Mouse (Mus musculus) kidney, adult 8-10 months (tissue): Measurements from ENCODE around the gene 4933430I17Rik.
"Not testable (repeated sequence)": the region's sequence is repeated elsewhere in the genome, so short reads cannot be mapped to it uniquely, and the experiment has no call there.

Experiments
- DNase-seq, 2 experiments: peaks; one replicate each; pipeline ENCODE4 v3.0.0; 2022

Gene 4933430I17Rik

GRCm38 (mm10) chr4:62557436-62557835, 32.3 kb downstream of the 4933430I17Rik start:
- DNase-seq = no peak

GRCm38 (mm10) chr4:62559797-62560329, 34.7 kb downstream of the 4933430I17Rik start, which contains the start of gene Rgs3:
Rgs3 (plus strand) TSS chr4:62559847.
- no peak for DNase-seq

GRCm38 (mm10) chr4:62560963-62561629, 35.9 kb downstream of the 4933430I17Rik start:
- peak; percentile 63 to 77 for DNase-seq

- DNase-seq = no peak
Measured at GRCm38 (mm10) chr4:62561630-62562001, 36.4 kb downstream of the 4933430I17Rik start.

- no peak for DNase-seq
Measured at GRCm38 (mm10) chr4:62562006-62562405, 36.8 kb downstream of the 4933430I17Rik start.

- no peak for DNase-seq
Measured at GRCm38 (mm10) chr4:62566530-62566929, 41.4 kb downstream of the 4933430I17Rik start.

GRCm38 (mm10) chr4:62567696-62568095, 42.5 kb downstream of the 4933430I17Rik start:
- no peak for DNase-seq

- DNase-seq = no peak
Measured at GRCm38 (mm10) chr4:62568359-62568758, 43.2 kb downstream of the 4933430I17Rik start.

GRCm38 (mm10) chr4:62569603-62570002, 44.4 kb downstream of the 4933430I17Rik start:
- DNase-seq = no peak

- no peak for DNase-seq
Measured at GRCm38 (mm10) chr4:62570029-62570428, 44.9 kb downstream of the 4933430I17Rik start.

GRCm38 (mm10) chr4:62582365-62583264, 57.4 kb downstream of the 4933430I17Rik start:
- DNase-seq = no peak

- DNase-seq = no peak
Measured at GRCm38 (mm10) chr4:62583265-62584092, 58.3 kb downstream of the 4933430I17Rik start.

GRCm38 (mm10) chr4:62587067-62587466, 61.9 kb downstream of the 4933430I17Rik start:
- DNase-seq = no peak

- DNase-seq = no peak
Measured at GRCm38 (mm10) chr4:62590878-62591277, 65.7 kb downstream of the 4933430I17Rik start.

- peak in 1 of 2 experiments; percentile 28 for DNase-seq
Measured at GRCm38 (mm10) chr4:62591326-62591725, 66.2 kb downstream of the 4933430I17Rik start.

GRCm38 (mm10) chr4:62593546-62594240, 68.5 kb downstream of the 4933430I17Rik start:
- not testable (repeated sequence) for DNase-seq

- DNase-seq = no peak
Measured at GRCm38 (mm10) chr4:62594442-62594841, 69.3 kb downstream of the 4933430I17Rik start.

GRCm38 (mm10) chr4:62596051-62596450, 70.9 kb downstream of the 4933430I17Rik start:
- peak; percentile 49 to 53 for DNase-seq
